Mouse (Mus musculus): Measurements from ENCODE around the gene Acbd6.

DNA sequence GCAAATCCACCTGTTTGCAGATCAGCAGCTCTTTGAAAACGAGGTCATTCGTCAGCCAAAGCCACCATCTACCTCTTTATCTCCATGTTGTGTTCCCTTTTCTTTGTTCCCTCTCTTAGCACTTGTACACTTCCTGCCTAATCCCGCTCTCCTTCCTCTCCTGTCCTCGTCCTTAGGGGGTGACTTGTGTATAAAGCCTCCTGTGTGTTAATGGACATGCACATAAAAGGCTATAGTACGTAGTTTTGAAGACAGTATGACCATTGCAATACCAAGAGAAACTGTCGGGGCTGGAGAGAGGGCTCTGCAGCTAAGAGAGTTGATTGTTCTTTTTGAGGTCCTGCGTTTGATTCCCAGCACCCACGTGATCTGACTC lies 48.2 kb downstream of the Acbd6 start:
- TF ChIP-seq CTCF (IDR thresholded peaks at IDR 0.05; ENCODE audit: borderline replicate concordance, control insufficient read depth, extremely low read depth, insufficient read depth, low read length, poor library complexity) = no peak
- TF ChIP-seq POLR2A (IDR thresholded peaks at IDR 0.05; ENCODE audit: control insufficient read depth, extremely low read depth, insufficient read depth, low read length, poor library complexity) = no peak

All from thymus, adult 2 months (tissue).